Comparison of ENCODE assay signal across 8 mouse cellular contexts in genomic region chr11:119912845-119913244, GRCm38 (mm10). TPM values are rescaled to one million over a fixed set of nuclear protein-coding genes. Genes with fewer than 3 reads are reported as not detected.
DNase-seq lines count a peak whose midpoint lies in the region; ATAC-seq lines count a peak whose summit lies in the region.

No protein-coding gene starts in this region.

- H3K4me3 ChIP-seq in heart, embryonic 16.5 days (ENCODE audit: low read length) = peak overlapping the region; percentile 89
- peak overlapping the region; percentile 97 for H3K4me3 ChIP-seq in lung, embryonic 16.5 days (ENCODE audit: low read length)

- H3K27ac ChIP-seq in heart, embryonic 16.5 days (ENCODE audit: low read length) = no peak overlapping the region
- H3K27ac ChIP-seq in lung, embryonic 16.5 days (ENCODE audit: low read length) = peak overlapping the region; percentile 87

- peaks cover 31% of the 10 kb centered on the region for H3K4me1 ChIP-seq in heart, embryonic 16.5 days (ENCODE audit: control insufficient read depth, insufficient read depth, low read length)
- H3K4me1 ChIP-seq in lung, embryonic 16.5 days (replicated peaks; ENCODE audit: control insufficient read depth, insufficient read depth, low read length) = peaks cover 37% of the 10 kb centered on the region

- intact Hi-C loops in heart, postnatal 25 days (cut with DNase I) = no loop called here

- H3K36me3 ChIP-seq in heart, embryonic 16.5 days (ENCODE audit: control insufficient read depth, insufficient read depth) = peaks cover 13% of the 10 kb centered on the region
- peaks cover 13% of the 10 kb centered on the region for H3K36me3 ChIP-seq in lung, embryonic 16.5 days (ENCODE audit: control insufficient read depth, insufficient read depth, low read length)

- no peak for ATAC-seq in heart, embryonic 16.5 days (replicated peaks; ENCODE audit: extremely low read depth, insufficient read depth, low FRiP score)
- no peak for ATAC-seq in lung, embryonic 16.5 days (ENCODE audit: low read depth)

- H3K9me3 ChIP-seq in heart, embryonic 16.5 days (replicated peaks; ENCODE audit: control insufficient read depth, low read length) = no peaks in the 10 kb centered on the region
- H3K9me3 ChIP-seq in lung, embryonic 16.5 days (ENCODE audit: control insufficient read depth, low read length) = no peaks in the 10 kb centered on the region

- peaks cover 8% of the 10 kb centered on the region for H3K27me3 ChIP-seq in heart, embryonic 16.5 days (ENCODE audit: control insufficient read depth, insufficient read depth, low read length)
- H3K27me3 ChIP-seq in lung, embryonic 16.5 days (ENCODE audit: control insufficient read depth, insufficient read depth, low read depth, low read length) = no peaks in the 10 kb centered on the region

- peak overlapping the region; percentile 93 for H3K4me2 ChIP-seq in heart, embryonic 16.5 days (ENCODE audit: low read depth, low read length)
- H3K4me2 ChIP-seq in lung, embryonic 16.5 days (ENCODE audit: low read depth, low read length) = peak overlapping the region; percentile 93

- 12% methylated on average over 7 of the region's 7 CpGs for WGBS in heart, embryonic 16.5 days
- WGBS in lung, embryonic 16.5 days = 6% methylated on average over 7 of the region's 7 CpGs

- DNase-seq in heart, adult 11 months = peak; percentile 89
- DNase-seq in heart, postnatal 25 days (ENCODE audit: low spot score) = no peak
- peak; percentile 37 for DNase-seq in ES-CJ7 (ENCODE audit: low read depth, low spot score)
- no peak for DNase-seq in right cerebral cortex, adult 18-20 months
- no peak for DNase-seq in thymus, adult 18-20 months
- no peak for DNase-seq in adrenal gland, postnatal 25 days

- H3K9ac ChIP-seq in heart, embryonic 16.5 days (ENCODE audit: low read length) = peak overlapping the region; percentile 97
- H3K9ac ChIP-seq in lung, embryonic 16.5 days (ENCODE audit: low read length) = peak overlapping the region; percentile 98

RNA-seq across cellular contexts. Expression of gene Chmp6, which starts 0.4 kb away (rescaled TPM):
- 10 to 100 TPM; 29.5 to 30.4 TPM for total RNA-seq in heart, postnatal 25 days (2021)
- polyA plus RNA-seq in heart, embryonic 16.5 days (2015; fragmentation: Nextera tagmentation; extraction: Ambion mirVana) = 69.8 and 70.5 TPM in 2 replicates
- 90.3 and 92.6 TPM in 2 replicates for polyA plus RNA-seq in lung, embryonic 16.5 days (2015; fragmentation: Nextera tagmentation; extraction: Ambion mirVana)
- 33.9 and 43.4 TPM in 2 replicates for total RNA-seq in adrenal gland, postnatal 25 days (2021)

RNA-seq across cellular contexts. Expression of gene Baiap2, which starts 29.7 kb away (rescaled TPM):
- total RNA-seq in heart, postnatal 25 days (2021) = 1 to 10 TPM; 7.1 to 8.0 TPM
- polyA plus RNA-seq in heart, embryonic 16.5 days (2015; fragmentation: Nextera tagmentation; extraction: Ambion mirVana) = 13.0 and 13.9 TPM in 2 replicates
- polyA plus RNA-seq in lung, embryonic 16.5 days (2015; fragmentation: Nextera tagmentation; extraction: Ambion mirVana) = 31.7 and 35.6 TPM in 2 replicates
- 12.0 and 17.0 TPM in 2 replicates for total RNA-seq in adrenal gland, postnatal 25 days (2021)

Comparison
In these comparisons a context has a peak if more than half of its experiments do, and no peak if none do; other contexts are left out.
1. DNase-seq: peak in heart, adult 11 months (single experiment) and ES-CJ7 (single experiment); none in heart, postnatal 25 days (single experiment), right cerebral cortex, adult 18-20 months (single experiment), thymus, adult 18-20 months (0 of 2) and adrenal gland, postnatal 25 days (single experiment).